Mouse (Mus musculus) C2C12 (cell line): Measurements from ENCODE around the gene Gm10718.
"Not testable (repeated sequence)": the region's sequence is repeated elsewhere in the genome, so short reads cannot be mapped to it uniquely, and the experiment has no call there.

Experiments used
- CEBPB ChIP-seq: IDR thresholded peaks from one replicate; pipeline ENCODE4 v1.6.1; 2011; ENCODE audit warnings: low read depth, mild to moderate bottlenecking, control low read depth, moderate library complexity
- CTCF ChIP-seq: IDR thresholded peaks from one replicate; pipeline ENCODE4 v1.5.1; 2011; ENCODE audit not compliant: control insufficient read depth, insufficient read depth, insufficient read length
- FOSL1 ChIP-seq: IDR thresholded peaks from one replicate; pipeline ENCODE4 v1.8.0; 2011; ENCODE audit warnings: mild to moderate bottlenecking, low read length; ENCODE audit not compliant: poor library complexity, insufficient read depth, severe bottlenecking
- MAX ChIP-seq: IDR thresholded peaks from one replicate; pipeline ENCODE4 v1.6.1; 2011; ENCODE audit warnings: mild to moderate bottlenecking, control low read depth
- MYOD1 ChIP-seq: IDR thresholded peaks from one replicate; pipeline ENCODE4 v1.6.1; 2011; ENCODE audit warnings: low read depth; ENCODE audit not compliant: control insufficient read depth, insufficient read length
- USF1 ChIP-seq: IDR thresholded peaks from one replicate; pipeline ENCODE4 v1.6.1; 2011; ENCODE audit warnings: low read depth, mild to moderate bottlenecking, control low read depth, moderate library complexity

DNA sequence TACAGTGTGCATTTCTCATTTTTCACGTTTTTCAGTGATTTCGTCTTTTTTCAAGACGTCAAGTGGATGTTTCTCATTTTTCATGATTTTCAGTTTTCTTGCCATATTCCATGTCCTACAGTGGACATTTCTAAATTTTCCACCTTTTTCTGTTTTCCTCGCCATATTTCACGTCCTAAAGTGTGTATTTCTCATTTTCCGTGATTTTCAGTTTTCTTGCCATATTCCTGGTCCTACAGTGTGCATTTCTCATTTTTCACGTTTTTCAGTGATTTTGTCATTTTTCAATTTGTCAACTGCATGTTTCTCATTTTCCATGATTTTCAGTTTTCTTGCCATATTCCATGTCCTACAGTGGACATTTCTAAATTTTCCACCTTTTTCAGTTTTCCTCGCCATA, 11.0 kb downstream of the Gm10718 start, which contains the start of gene Gm17535:
- TF ChIP-seq MAX, CTCF, USF1, MYOD1, FOSL1, CEBPB: not testable (repeated sequence)
